Mouse (Mus musculus): ENCODE measurements around the gene Gimap7.

The Gimap7 gene

GRCm38 (mm10) chr6:48689320-48689719 lies 29.1 kb upstream of the Gimap7 start:
- in situ Hi-C loops (cut with MboI; ENCODE audit: unreplicated experiment in 2 of 2): no loop called here

- in situ Hi-C loops (cut with MboI; ENCODE audit: unreplicated experiment in 2 of 2): loop anchor here (5.0 kb wide), 1 partner anchor 46 kb away; the partner anchor contains the start of gene Gimap8 (in 2 of the 2)
Observed at GRCm38 (mm10) chr6:48692962-48693361, 25.5 kb upstream of the Gimap7 start.

GRCm38 (mm10) chr6:48696830-48697554 lies 21.4 kb upstream of the Gimap7 start:
- in situ Hi-C loops (cut with MboI; ENCODE audit: unreplicated experiment in 2 of 2): no loop called here

GRCm38 (mm10) chr6:48697555-48697930 lies 20.9 kb upstream of the Gimap7 start:
- in situ Hi-C loops (cut with MboI; ENCODE audit: unreplicated experiment in 2 of 2): no loop called here

GRCm38 (mm10) chr6:48698066-48698856 lies 20.2 kb upstream of the Gimap7 start:
- in situ Hi-C loops (cut with MboI; ENCODE audit: unreplicated experiment in 2 of 2): no loop called here

GRCm38 (mm10) chr6:48698888-48699287 lies 19.5 kb upstream of the Gimap7 start:
- in situ Hi-C loops (cut with MboI; ENCODE audit: unreplicated experiment in 2 of 2): no loop called here

- in situ Hi-C loops (cut with MboI; ENCODE audit: unreplicated experiment in 2 of 2): loop anchor here (5.0 kb wide), 1 partner anchor 37 kb away; the partner anchor contains the start of gene Gimap1 (in 2 of the 2)
Observed at GRCm38 (mm10) chr6:48700251-48701075, 18.0 kb upstream of the Gimap7 start.

- in situ Hi-C loops (cut with MboI; ENCODE audit: unreplicated experiment in 2 of 2): loop anchor here (5.0 kb wide), 1 partner anchor 35 kb away; the partner anchor contains the start of gene Gimap1 (in 2 of the 2)
Observed at GRCm38 (mm10) chr6:48702146-48702545, 16.3 kb upstream of the Gimap7 start.

GRCm38 (mm10) chr6:48702601-48703000 lies 15.8 kb upstream of the Gimap7 start:
- in situ Hi-C loops (cut with MboI; ENCODE audit: unreplicated experiment in 2 of 2): loop anchor here (5.0 kb wide), 1 partner anchor 35 kb away; the partner anchor contains the start of gene Gimap1 (in 2 of the 2)

- in situ Hi-C loops (cut with MboI; ENCODE audit: unreplicated experiment in 2 of 2): loop anchor here (5.0 kb wide), 1 partner anchor 33 kb away; the partner anchor contains the start of gene Gimap1 (in 2 of the 2)
Observed at GRCm38 (mm10) chr6:48704146-48704545, 14.3 kb upstream of the Gimap7 start.

- in situ Hi-C loops (cut with MboI; ENCODE audit: unreplicated experiment in 2 of 2): no loop called here
Observed at GRCm38 (mm10) chr6:48706130-48706529, 12.3 kb upstream of the Gimap7 start.

- in situ Hi-C loops (cut with MboI; ENCODE audit: unreplicated experiment in 2 of 2): no loop called here
Observed at GRCm38 (mm10) chr6:48720326-48720725, 1.9 kb downstream of the Gimap7 start.

- in situ Hi-C loops (cut with MboI; ENCODE audit: unreplicated experiment in 2 of 2): no loop called here
Observed at GRCm38 (mm10) chr6:48723468-48723867, 5.0 kb downstream of the Gimap7 start.

- in situ Hi-C loops (cut with MboI; ENCODE audit: unreplicated experiment in 2 of 2): no loop called here
Observed at GRCm38 (mm10) chr6:48725476-48725875, 7.1 kb downstream of the Gimap7 start.

GRCm38 (mm10) chr6:48727761-48728160 lies 9.3 kb downstream of the Gimap7 start:
- in situ Hi-C loops (cut with MboI; ENCODE audit: unreplicated experiment in 2 of 2): no loop called here

GRCm38 (mm10) chr6:48732864-48733304 lies 14.5 kb downstream of the Gimap7 start:
- in situ Hi-C loops (cut with MboI; ENCODE audit: unreplicated experiment in 2 of 2): no loop called here

- in situ Hi-C loops (cut with MboI; ENCODE audit: unreplicated experiment in 2 of 2): no loop called here
Observed at GRCm38 (mm10) chr6:48733660-48734059, 15.2 kb downstream of the Gimap7 start.

- in situ Hi-C loops (cut with MboI; ENCODE audit: unreplicated experiment in 2 of 2): loop anchor here (5.0 kb wide), 1 partner anchor 35 kb away; no protein-coding TSS in a partner anchor
Observed at GRCm38 (mm10) chr6:48737053-48737452, 18.6 kb downstream of the Gimap7 start.

GRCm38 (mm10) chr6:48737688-48738087 lies 19.3 kb downstream of the Gimap7 start:
- in situ Hi-C loops (cut with MboI; ENCODE audit: unreplicated experiment in 2 of 2): loop anchor here (5.0 kb wide), 1 partner anchor 35 kb away; no protein-coding TSS in a partner anchor

All from v-Abl transformed pro-B cells (cell line).